Mouse (Mus musculus): ENCODE data around the gene Safb2.

DNA sequence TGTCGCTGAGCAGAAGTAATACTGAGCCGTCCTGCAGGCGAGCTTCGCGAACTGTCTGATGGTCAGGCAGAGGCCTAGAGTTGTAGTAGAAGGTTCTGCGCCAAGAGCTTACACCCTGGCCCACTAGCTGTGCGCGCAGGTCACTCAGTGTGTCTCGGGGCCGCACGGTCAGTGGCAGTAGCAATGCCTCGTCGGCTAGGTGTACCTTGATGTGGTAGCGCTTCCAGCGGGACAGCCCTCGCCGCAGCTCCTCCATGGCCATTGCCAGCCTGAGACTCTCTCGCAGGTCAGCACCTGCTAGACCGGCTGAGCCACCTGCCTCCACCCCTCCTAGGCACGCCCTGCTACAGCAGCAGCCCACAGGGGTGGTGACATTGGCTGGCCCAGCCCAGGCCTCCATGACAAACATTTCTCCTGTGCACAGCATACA lies 30.2 kb downstream of the Safb2 start, which contains the start of gene Gm20219:
- TF ChIP-seq CTCF (IDR thresholded peaks at IDR 0.05; ENCODE audit: low read depth) (no peak), EP300 (IDR thresholded peaks at IDR 0.05; ENCODE audit: low read depth) (no peak)

All from liver, postnatal 0 days (tissue).